Mouse (Mus musculus): ENCODE data around the gene Sass6. TPM values are rescaled to one million over a fixed set of nuclear protein-coding genes. Genes with fewer than 3 reads are reported as not detected.

Sass6 gene
- polyA plus RNA-seq, 1 experiment from 2014 or later, result 11.4 TPM

DNA sequence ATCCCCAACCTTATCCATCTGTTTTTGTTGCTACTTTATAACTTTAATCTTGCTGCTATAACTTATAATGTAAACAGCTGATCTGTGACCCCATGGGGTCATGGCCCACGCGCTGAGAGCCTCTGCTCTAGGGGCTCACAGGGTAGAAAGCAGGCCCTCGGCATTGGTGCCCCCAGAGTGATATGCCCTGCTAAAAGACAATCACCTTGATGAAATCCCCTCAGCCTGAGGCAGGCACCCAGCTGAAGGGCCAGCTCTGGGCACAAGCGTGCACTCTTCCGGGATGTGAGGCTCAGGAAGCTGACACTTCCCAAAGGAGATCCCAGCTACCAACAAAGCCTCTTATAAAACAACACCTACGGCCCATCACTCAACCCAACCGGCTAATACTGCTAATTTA, 43.8 kb downstream of the Sass6 start:
- no peak overlapping the region for H3K4me2 ChIP-seq (ENCODE audit: low read length)
- WGBS, result 91% methylated on average over 7 of the region's 7 CpGs
- H3K27ac ChIP-seq (ENCODE audit: low read length), result no peak overlapping the region
- ATAC-seq, result no peak
- H3K4me1 ChIP-seq (ENCODE audit: control insufficient read depth, insufficient read depth, low read length), result no peaks in the 10 kb centered on the region
- no peak overlapping the region for H3K4me3 ChIP-seq (ENCODE audit: low read depth, low read length)
- no peaks in the 10 kb centered on the region for H3K27me3 ChIP-seq (ENCODE audit: control insufficient read depth, insufficient read depth, low read depth, low read length)
- peaks cover 31% of the 10 kb centered on the region for H3K36me3 ChIP-seq (ENCODE audit: control insufficient read depth, insufficient read depth, low read length)
- no peaks in the 10 kb centered on the region for H3K9me3 ChIP-seq (replicated peaks; ENCODE audit: control insufficient read depth, low read length, poor library complexity, severe bottlenecking)
- no peak overlapping the region for H3K9ac ChIP-seq (ENCODE audit: low read depth, low read length)

DNA sequence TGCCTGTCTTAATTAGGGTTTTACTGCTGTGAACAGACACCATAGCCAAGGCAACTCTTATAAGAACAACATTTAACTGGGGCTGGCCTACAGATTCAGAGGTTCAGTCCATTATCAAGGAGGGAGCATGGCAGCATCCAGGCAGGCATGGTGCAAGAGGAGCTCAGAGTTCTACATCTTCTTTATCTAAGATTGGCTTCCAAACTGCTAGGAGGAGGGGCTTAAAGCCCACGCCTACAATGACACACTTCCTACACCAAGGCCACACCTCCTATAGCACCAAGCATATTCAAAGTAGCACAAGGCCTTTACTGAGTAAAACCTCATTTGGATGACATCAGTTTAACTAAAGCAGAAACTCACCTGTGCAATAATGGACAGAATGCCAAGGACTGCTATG, 45.2 kb downstream of the Sass6 start:
- Histone ChIP-seq H3K9ac (ENCODE audit: low read depth, low read length) (no peak overlapping the region), H3K4me1 (ENCODE audit: control insufficient read depth, insufficient read depth, low read length) (no peaks in the 10 kb centered on the region), H3K9me3 (replicated peaks; ENCODE audit: control insufficient read depth, low read length, poor library complexity, severe bottlenecking) (no peaks in the 10 kb centered on the region), H3K27ac (ENCODE audit: low read length) (no peak overlapping the region), H3K4me3 (ENCODE audit: low read depth, low read length) (no peak overlapping the region), H3K27me3 (ENCODE audit: control insufficient read depth, insufficient read depth, low read depth, low read length) (no peaks in the 10 kb centered on the region), H3K36me3 (ENCODE audit: control insufficient read depth, insufficient read depth, low read length) (peaks cover 33% of the 10 kb centered on the region), H3K4me2 (ENCODE audit: low read length) (no peak overlapping the region)
- 91% methylated on average over 1 of the region's 1 CpGs for WGBS
- ATAC-seq, result no peak

DNA sequence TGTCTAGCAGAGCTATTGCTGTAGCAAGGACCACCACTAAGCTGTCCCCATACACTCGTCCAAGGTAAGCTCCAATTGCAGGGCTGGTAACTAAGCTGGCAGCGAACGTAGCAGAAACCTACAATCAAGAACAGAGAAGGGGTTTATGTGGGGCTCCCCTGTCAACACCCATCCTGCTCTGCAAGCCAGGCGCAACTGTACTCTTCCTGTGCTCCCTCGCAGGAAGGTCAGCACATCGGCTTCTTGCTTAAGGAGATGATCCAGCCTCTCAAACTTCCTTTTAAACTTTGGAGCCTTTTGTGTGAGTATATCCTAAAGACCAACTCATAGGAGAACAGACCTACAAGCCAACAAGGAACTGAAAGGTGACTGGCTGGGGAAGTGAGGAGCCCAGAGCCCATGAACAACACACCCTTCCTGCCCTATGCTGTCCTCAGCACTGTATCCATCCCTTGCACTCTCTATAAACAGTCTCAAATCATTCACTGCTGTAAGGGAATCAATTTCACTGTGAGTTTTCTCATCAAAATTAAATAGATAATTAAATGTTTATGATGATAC, 47.1 kb downstream of the Sass6 start:
- WGBS, result 98% methylated on average over 6 of the region's 6 CpGs
- Histone ChIP-seq H3K4me3 (ENCODE audit: low read depth, low read length) (no peak overlapping the region), H3K9me3 (replicated peaks; ENCODE audit: control insufficient read depth, low read length, poor library complexity, severe bottlenecking) (no peaks in the 10 kb centered on the region), H3K4me2 (ENCODE audit: low read length) (no peak overlapping the region), H3K27ac (ENCODE audit: low read length) (no peak overlapping the region), H3K4me1 (ENCODE audit: control insufficient read depth, insufficient read depth, low read length) (no peaks in the 10 kb centered on the region), H3K9ac (ENCODE audit: low read depth, low read length) (no peak overlapping the region), H3K27me3 (ENCODE audit: control insufficient read depth, insufficient read depth, low read depth, low read length) (no peaks in the 10 kb centered on the region), H3K36me3 (ENCODE audit: control insufficient read depth, insufficient read depth, low read length) (peaks cover 30% of the 10 kb centered on the region)
- ATAC-seq, result no peak

DNA sequence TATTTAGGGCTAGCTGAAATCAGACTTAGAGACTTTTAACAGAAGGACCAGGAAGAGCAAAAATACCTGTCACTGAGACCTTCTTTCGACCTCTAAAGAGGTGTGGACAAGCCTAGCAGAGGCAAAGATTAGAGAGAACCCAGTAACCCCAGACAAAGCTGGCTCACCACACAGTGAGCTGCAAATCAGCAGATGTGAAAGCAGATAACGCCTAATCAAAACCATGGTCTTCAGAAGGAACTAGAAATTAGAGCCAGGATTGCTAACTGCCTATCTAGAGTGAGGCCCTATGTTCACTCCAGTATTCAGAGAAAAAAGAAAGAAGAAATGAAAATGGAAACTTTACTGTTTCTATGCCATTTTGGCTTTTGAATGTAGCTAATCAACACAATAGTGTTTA, 47.6 kb downstream of the Sass6 start:
- Histone ChIP-seq H3K36me3 (ENCODE audit: control insufficient read depth, insufficient read depth, low read length) (peaks cover 30% of the 10 kb centered on the region), H3K27me3 (ENCODE audit: control insufficient read depth, insufficient read depth, low read depth, low read length) (no peaks in the 10 kb centered on the region), H3K9me3 (replicated peaks; ENCODE audit: control insufficient read depth, low read length, poor library complexity, severe bottlenecking) (no peaks in the 10 kb centered on the region), H3K4me1 (ENCODE audit: control insufficient read depth, insufficient read depth, low read length) (no peaks in the 10 kb centered on the region), H3K27ac (ENCODE audit: low read length) (no peak overlapping the region), H3K9ac (ENCODE audit: low read depth, low read length) (no peak overlapping the region), H3K4me3 (ENCODE audit: low read depth, low read length) (no peak overlapping the region), H3K4me2 (ENCODE audit: low read length) (no peak overlapping the region)
- no peak for ATAC-seq
- WGBS, result 95% methylated on average over 2 of the region's 2 CpGs

DNA sequence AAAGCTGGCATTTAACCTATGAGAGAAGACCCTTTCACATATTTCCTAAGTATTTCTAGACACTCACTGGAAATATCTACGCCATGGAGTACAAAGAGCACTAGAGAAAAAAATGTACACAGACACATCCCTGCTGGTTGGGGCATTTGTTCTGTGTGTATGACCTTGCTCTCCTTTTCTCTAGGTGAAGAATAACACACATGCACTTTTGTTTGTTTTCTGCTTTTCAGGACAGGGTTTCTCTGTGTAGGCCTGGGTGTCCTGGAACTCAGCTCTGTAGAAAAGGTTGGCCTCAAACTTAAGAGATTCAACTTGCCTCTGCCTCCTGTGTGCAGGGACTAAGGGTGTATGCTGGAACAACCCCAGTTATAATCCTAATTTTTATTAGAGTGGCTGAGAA, 51.6 kb downstream of the Sass6 start:
- no peaks in the 10 kb centered on the region for H3K9me3 ChIP-seq (replicated peaks; ENCODE audit: control insufficient read depth, low read length, poor library complexity, severe bottlenecking)
- no peaks in the 10 kb centered on the region for H3K4me1 ChIP-seq (ENCODE audit: control insufficient read depth, insufficient read depth, low read length)
- peaks cover 20% of the 10 kb centered on the region for H3K36me3 ChIP-seq (ENCODE audit: control insufficient read depth, insufficient read depth, low read length)
- H3K27me3 ChIP-seq (ENCODE audit: control insufficient read depth, insufficient read depth, low read depth, low read length), result no peaks in the 10 kb centered on the region
- H3K9ac ChIP-seq (ENCODE audit: low read depth, low read length), result no peak overlapping the region
- no peak overlapping the region for H3K27ac ChIP-seq (ENCODE audit: low read length)
- H3K4me3 ChIP-seq (ENCODE audit: low read depth, low read length), result no peak overlapping the region
- H3K4me2 ChIP-seq (ENCODE audit: low read length), result no peak overlapping the region
- WGBS, result 87% methylated on average over 1 of the region's 1 CpGs
- ATAC-seq, result no peak

DNA sequence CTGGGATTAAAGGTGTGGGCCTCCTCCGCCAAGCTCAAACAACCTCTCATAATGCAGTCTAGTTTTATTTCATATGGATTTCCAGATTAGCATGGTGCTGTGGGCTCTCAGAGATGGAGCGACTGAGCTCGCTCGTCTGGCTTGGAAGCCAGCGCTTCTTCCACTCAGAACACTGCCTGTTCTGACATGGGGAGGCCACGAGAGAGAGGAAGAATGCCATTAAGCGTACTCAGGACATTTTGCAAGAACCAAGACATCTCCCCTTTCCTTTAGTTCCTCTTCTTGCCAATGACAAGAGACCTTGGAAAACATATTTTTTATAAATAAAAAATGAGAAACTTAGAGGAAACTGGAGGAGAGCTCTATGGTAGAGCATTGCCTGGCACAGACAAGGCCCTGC, 54.0 kb downstream of the Sass6 start:
- no peak overlapping the region for H3K4me2 ChIP-seq (ENCODE audit: low read length)
- 92% methylated on average over 7 of the region's 7 CpGs for WGBS

DNA sequence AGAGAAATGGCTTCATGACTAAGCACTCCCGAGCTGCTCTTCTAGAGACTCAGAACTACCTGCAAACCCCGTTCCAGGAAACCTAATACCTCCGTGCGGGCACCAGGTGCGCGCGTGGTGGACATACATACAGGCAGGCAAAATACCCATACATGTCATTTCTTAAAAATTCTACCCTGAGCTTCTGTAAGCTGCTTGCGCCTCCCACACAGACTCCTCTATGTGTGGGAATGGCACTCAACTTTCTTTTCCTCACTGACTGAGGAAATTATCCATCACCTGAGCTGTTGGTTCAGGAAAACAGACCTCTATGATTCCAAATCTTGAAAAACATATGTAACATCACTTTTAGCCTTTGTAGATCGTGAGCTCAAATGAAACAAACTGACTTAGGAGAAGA, 55.9 kb downstream of the Sass6 start:
- Histone ChIP-seq H3K9ac (ENCODE audit: low read depth, low read length) (no peak overlapping the region), H3K27me3 (ENCODE audit: control insufficient read depth, insufficient read depth, low read depth, low read length) (no peaks in the 10 kb centered on the region), H3K36me3 (ENCODE audit: control insufficient read depth, insufficient read depth, low read length) (peaks cover 6% of the 10 kb centered on the region), H3K4me1 (ENCODE audit: control insufficient read depth, insufficient read depth, low read length) (peaks cover 9% of the 10 kb centered on the region), H3K27ac (ENCODE audit: low read length) (no peak overlapping the region), H3K9me3 (replicated peaks; ENCODE audit: control insufficient read depth, low read length, poor library complexity, severe bottlenecking) (no peaks in the 10 kb centered on the region), H3K4me3 (ENCODE audit: low read depth, low read length) (no peak overlapping the region), H3K4me2 (ENCODE audit: low read length) (no peak overlapping the region)
- no peak for ATAC-seq
- whole genome bisulfite sequencing, result 98% methylated on average over 9 of the region's 9 CpGs

More for the DNA sequence above, 54.0 kb downstream of the Sass6 start:
- Histone ChIP-seq H3K4me3 (ENCODE audit: low read depth, low read length) (no peak overlapping the region), H3K27me3 (ENCODE audit: control insufficient read depth, insufficient read depth, low read depth, low read length) (no peaks in the 10 kb centered on the region), H3K9ac (ENCODE audit: low read depth, low read length) (no peak overlapping the region), H3K36me3 (ENCODE audit: control insufficient read depth, insufficient read depth, low read length) (peaks cover 10% of the 10 kb centered on the region), H3K9me3 (replicated peaks; ENCODE audit: control insufficient read depth, low read length, poor library complexity, severe bottlenecking) (no peaks in the 10 kb centered on the region), H3K27ac (ENCODE audit: low read length) (no peak overlapping the region), H3K4me1 (ENCODE audit: control insufficient read depth, insufficient read depth, low read length) (peaks cover 9% of the 10 kb centered on the region)
- ATAC-seq, result no peak

DNA sequence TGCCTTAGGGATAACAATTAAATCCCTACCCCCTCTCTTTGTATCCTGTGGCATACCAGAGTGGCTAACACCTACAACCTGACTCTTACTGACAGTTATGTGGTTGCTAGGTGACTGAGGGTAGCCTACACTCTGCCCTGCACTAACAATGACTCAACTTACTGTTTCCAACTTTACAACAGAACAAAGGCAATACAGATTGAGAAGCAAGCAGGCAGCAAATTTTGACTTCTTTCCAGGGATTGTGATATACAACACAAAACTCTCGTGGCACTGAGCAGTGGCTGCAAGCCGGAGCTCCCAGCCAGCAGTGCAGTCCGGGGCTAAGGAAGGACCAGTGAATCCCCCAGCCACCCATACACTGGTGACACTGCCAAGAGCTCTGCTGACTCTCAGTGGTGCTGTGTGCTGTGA, 57.3 kb downstream of the Sass6 start:
- Histone ChIP-seq H3K27me3 (ENCODE audit: control insufficient read depth, insufficient read depth, low read depth, low read length) (no peaks in the 10 kb centered on the region), H3K4me3 (ENCODE audit: low read depth, low read length) (no peak overlapping the region), H3K27ac (ENCODE audit: low read length) (no peak overlapping the region), H3K36me3 (ENCODE audit: control insufficient read depth, insufficient read depth, low read length) (0 out of 2 replicates have a peak, but pooled peaks cover 3% of the 10 kb centered on the region), H3K4me2 (ENCODE audit: low read length) (no peak overlapping the region), H3K9ac (ENCODE audit: low read depth, low read length) (no peak overlapping the region), H3K4me1 (ENCODE audit: control insufficient read depth, insufficient read depth, low read length) (peaks cover 11% of the 10 kb centered on the region), H3K9me3 (replicated peaks; ENCODE audit: control insufficient read depth, low read length, poor library complexity, severe bottlenecking) (no peaks in the 10 kb centered on the region)
- 56% methylated on average over 3 of the region's 3 CpGs for WGBS
- 0 out of 2 replicates have a peak, but pooled peaks have one; percentile 56 for ATAC-seq

DNA sequence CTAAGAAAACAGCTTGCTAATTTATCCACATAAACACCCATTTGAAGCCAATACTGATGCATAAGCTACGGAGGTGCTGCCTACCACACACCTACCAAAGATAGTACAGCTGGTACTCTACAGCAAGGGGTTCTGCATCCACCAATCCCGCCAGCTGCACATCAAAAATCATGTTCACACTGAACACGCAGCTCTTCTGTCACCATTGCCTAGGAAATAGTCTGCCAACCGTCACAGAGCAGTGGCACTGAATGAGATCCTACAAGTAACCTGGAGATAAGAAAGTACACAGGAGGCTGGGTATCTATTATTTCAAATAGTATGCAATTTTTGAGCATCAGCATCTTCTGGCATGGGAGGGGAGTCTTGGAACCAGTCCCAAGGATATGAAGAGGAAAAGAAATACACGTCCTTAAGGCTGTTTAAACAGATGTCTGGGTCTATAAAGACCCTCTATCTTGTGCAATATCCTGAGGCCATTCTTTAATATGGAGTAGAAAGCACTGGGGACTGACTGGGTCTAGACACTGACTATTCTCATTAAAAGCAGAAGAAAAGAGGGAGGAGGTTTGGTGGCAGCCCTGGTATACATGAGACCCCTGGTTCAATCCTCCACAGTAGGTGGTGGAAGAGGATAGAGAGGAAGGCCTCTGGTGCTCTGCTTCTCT, 58.6 kb downstream of the Sass6 start:
- Histone ChIP-seq H3K36me3 (ENCODE audit: control insufficient read depth, insufficient read depth, low read length) (no peaks in the 10 kb centered on the region), H3K4me3 (ENCODE audit: low read depth, low read length) (no peak overlapping the region), H3K9ac (ENCODE audit: low read depth, low read length) (no peak overlapping the region), H3K9me3 (replicated peaks; ENCODE audit: control insufficient read depth, low read length, poor library complexity, severe bottlenecking) (no peaks in the 10 kb centered on the region), H3K4me2 (ENCODE audit: low read length) (no peak overlapping the region), H3K4me1 (ENCODE audit: control insufficient read depth, insufficient read depth, low read length) (peaks cover 15% of the 10 kb centered on the region), H3K27ac (ENCODE audit: low read length) (no peak overlapping the region), H3K27me3 (ENCODE audit: control insufficient read depth, insufficient read depth, low read depth, low read length) (no peaks in the 10 kb centered on the region)
- ATAC-seq, result no peak; the same call in 1 of the 2 replicates
- WGBS, result 68% methylated on average over 5 of the region's 5 CpGs

All from midbrain, embryonic 16.5 days (tissue).